Mouse (Mus musculus) forebrain, embryonic 14.5 days (tissue): ENCODE data around the gene Angptl8. TPM values are rescaled to one million over a fixed set of nuclear protein-coding genes. Genes with fewer than 3 reads are reported as not detected.

Experiments
- microRNA-seq: library from miRNA; unstranded; fragments of <30 nt; microRNA quantifications from one replicate; pipeline ENCODE4, GENCODE M21; 2016
- polyA plus RNA-seq: library from polyadenylated mRNA; unstranded; fragments of >200 nt; fragmentation: Nextera tagmentation; extraction: Ambion mirVana; gene quantifications from 2 replicates; pipeline ENCODE4 v1.2.1, GENCODE M21; 2014

Angptl8 gene
- polyA plus RNA-seq, 1 experiment from 2014 or later: not detected

Small RNAs within 50 kb of the gene (microRNA-seq; reads per million reads assigned to microRNA genes)
- 2.5 reads per million, percentile 16 among the genes with 10 or more reads in this experiment for gene Mir7083

Other genes starting within 250 kb of the Angptl8 start
- gene Timm29, start 242.8 kb upstream of the Angptl8 start, polyA plus RNA-seq: 67.3 and 68.4 TPM in 2 replicates
- gene Yipf2, start 242.7 kb upstream of the Angptl8 start, polyA plus RNA-seq: 16.9 and 18.2 TPM in 2 replicates
- 128 and 153 TPM in 2 replicates for gene Smarca4, start 219.3 kb upstream of the Angptl8 start, polyA plus RNA-seq
- gene Ldlr, start 112.0 kb upstream of the Angptl8 start, polyA plus RNA-seq: 5.2 and 6.8 TPM in 2 replicates
- 53.7 and 64.3 TPM in 2 replicates for gene Spc24, start 75.2 kb upstream of the Angptl8 start, polyA plus RNA-seq
- gene Kank2, start 36.8 kb upstream of the Angptl8 start, polyA plus RNA-seq: 0.99 and 1.3 TPM in 2 replicates
- 6.7 and 10.3 TPM in 2 replicates for gene Dock6, start 17.1 kb downstream of the Angptl8 start, polyA plus RNA-seq
- gene Rab3d, start 82.7 kb downstream of the Angptl8 start, polyA plus RNA-seq: 23.0 and 24.6 TPM in 2 replicates
- gene Ccdc159, start 92.0 kb downstream of the Angptl8 start, polyA plus RNA-seq: 3.5 and 5.3 TPM in 2 replicates
- gene Tmem205, start 92.0 kb downstream of the Angptl8 start, polyA plus RNA-seq: 49.3 and 66.0 TPM in 2 replicates
- gene Plppr2, start 101.5 kb downstream of the Angptl8 start, polyA plus RNA-seq: 47.3 and 66.7 TPM in 2 replicates
- 19.8 and 23.6 TPM in 2 replicates for gene Swsap1, start 120.2 kb downstream of the Angptl8 start, polyA plus RNA-seq
- 1.3 and 2.2 TPM in 2 replicates for gene Epor, start 128.0 kb downstream of the Angptl8 start, polyA plus RNA-seq
- gene Rgl3, start 153.9 kb downstream of the Angptl8 start, polyA plus RNA-seq: 1.3 TPM in 2 replicates
- 4.5 and 4.8 TPM in 2 replicates for gene Ccdc151, start 167.1 kb downstream of the Angptl8 start, polyA plus RNA-seq
- 57.1 and 67.9 TPM in 2 replicates for gene Prkcsh, start 167.3 kb downstream of the Angptl8 start, polyA plus RNA-seq
- gene Elavl3, start 216.5 kb downstream of the Angptl8 start, polyA plus RNA-seq: 88.1 and 107 TPM in 2 replicates
- gene Gm49318, start 235.7 kb downstream of the Angptl8 start, polyA plus RNA-seq: not detected in 2 replicates
- 11.3 and 13.4 TPM in 2 replicates for gene Zfp653, start 235.9 kb downstream of the Angptl8 start, polyA plus RNA-seq
- 47.2 and 56.2 TPM in 2 replicates for gene Ecsit, start 249.9 kb downstream of the Angptl8 start, polyA plus RNA-seq